In the genomic region with DNA sequence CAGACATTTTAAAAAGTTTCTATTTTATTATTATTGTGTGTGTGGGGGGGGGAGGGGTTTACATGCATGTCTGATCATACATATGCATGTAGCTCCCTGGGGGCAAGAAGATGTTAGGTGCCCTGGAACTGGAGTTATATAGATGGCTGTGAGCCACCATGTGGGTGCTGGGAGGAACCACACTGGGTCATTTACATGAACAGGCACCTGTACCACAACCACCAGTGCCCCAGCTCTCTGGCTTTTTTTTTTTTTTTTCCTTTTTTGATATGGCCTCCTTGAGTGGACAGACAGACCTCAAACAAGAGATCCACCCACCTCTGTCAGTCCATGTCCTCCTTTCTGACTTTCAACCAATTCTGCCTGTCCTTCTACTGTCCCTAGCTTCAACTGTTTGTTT, we compare ENCODE assay signal across 1 mouse cellular context.
TF ChIP-seq lines count a peak whose summit lies in the region.

No protein-coding gene starts in this region.

TF ChIP-seq in MEL, 35 proteins besides CTCF, POLR2A, EP300 and RAD21 (continued from another document):
- TF ChIP-seq CHD2 (IDR thresholded peaks at IDR 0.05; ENCODE audit: low read length): no peak
- TF ChIP-seq TAL1 (IDR thresholded peaks at IDR 0.05; ENCODE audit: low read length): no peak
- no peak for TF ChIP-seq ZC3H11A (IDR thresholded peaks at IDR 0.05; ENCODE audit: low read depth, low read length)
- no peak for TF ChIP-seq USF2 (IDR thresholded peaks at IDR 0.05; ENCODE audit: borderline replicate concordance in 1 of 2, insufficient read depth in 1 of 2, low read depth in 1 of 2, low read length in 2 of 2)
- TF ChIP-seq ETS1 (IDR thresholded peaks at IDR 0.05; ENCODE audit: low read depth, low read length): no peak
